Mouse (Mus musculus): Measurements from ENCODE around the gene Prkce. TPM values are rescaled to one million over a fixed set of nuclear protein-coding genes. Genes with fewer than 3 reads are reported as not detected.

Gene Prkce
- polyA plus RNA-seq, 1 experiment from 2014 or later: 5.3 TPM

DNA sequence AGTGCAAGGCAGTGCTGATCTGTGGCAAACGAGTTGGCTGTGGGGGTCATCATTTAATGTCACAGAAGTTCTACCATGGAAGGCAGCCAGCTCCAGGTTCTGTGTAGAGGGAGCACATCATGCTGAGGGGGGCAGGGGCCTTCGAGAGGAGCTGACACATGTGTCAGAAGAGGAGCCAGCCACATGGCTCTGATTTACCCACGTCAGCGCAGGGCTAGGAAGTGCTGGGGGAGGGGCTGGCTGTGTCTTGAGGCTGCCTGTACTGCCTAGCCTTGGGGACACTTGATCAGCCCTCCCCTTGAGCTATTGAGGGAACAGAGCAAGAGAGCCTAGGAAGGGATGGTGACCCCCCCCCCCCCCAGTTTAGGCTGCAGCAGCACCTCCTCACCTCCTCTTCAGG is 103.7 kb downstream of the Prkce start:
- no peak overlapping the region for H3K4me2 ChIP-seq (replicated peaks)
- H3K27ac ChIP-seq (replicated peaks): no peak overlapping the region
- no peak overlapping the region for H3K9ac ChIP-seq (replicated peaks)
- H3K36me3 ChIP-seq: no peaks in the 10 kb centered on the region
- no peaks in the 10 kb centered on the region for H3K27me3 ChIP-seq
- WGBS: 54% methylated on average over 4 of the region's 4 CpGs
- no peak for ATAC-seq (ENCODE audit: low FRiP score, low read depth)
- no peak overlapping the region for H3K4me3 ChIP-seq
- no peaks in the 10 kb centered on the region for H3K9me3 ChIP-seq
- no peaks in the 10 kb centered on the region; the same call in 1 of the 2 replicates for H3K4me1 ChIP-seq

DNA sequence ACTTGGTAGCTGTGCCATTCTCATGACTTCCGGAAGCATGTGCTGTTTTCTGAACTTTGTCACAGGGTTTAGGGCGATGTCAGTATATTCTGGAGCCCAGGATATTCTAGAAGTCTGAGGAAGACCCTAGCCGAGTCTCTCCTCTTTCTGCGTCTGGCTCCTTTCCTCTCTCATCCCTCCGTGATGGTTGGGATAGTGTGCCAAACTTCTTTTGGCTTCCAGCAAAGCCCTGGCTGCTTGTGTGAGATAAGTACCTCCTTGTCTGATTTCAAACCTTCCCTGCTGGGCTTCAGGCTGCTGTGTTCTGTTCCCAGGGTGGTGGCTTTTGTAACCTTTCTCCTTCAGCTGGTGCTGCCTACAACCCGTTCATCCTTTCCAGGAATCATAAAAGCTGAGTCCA is 105.4 kb downstream of the Prkce start:
- no peak for ATAC-seq (ENCODE audit: low FRiP score, low read depth)
- H3K4me2 ChIP-seq (replicated peaks): no peak overlapping the region
- H3K36me3 ChIP-seq: no peaks in the 10 kb centered on the region
- H3K4me1 ChIP-seq: no peaks in the 10 kb centered on the region; the same call in 1 of the 2 replicates
- H3K9ac ChIP-seq (replicated peaks): no peak overlapping the region
- no peak overlapping the region for H3K27ac ChIP-seq (replicated peaks)
- H3K27me3 ChIP-seq: no peaks in the 10 kb centered on the region
- WGBS: 73% methylated on average over 6 of the region's 6 CpGs
- no peak overlapping the region for H3K4me3 ChIP-seq
- H3K9me3 ChIP-seq: no peaks in the 10 kb centered on the region

DNA sequence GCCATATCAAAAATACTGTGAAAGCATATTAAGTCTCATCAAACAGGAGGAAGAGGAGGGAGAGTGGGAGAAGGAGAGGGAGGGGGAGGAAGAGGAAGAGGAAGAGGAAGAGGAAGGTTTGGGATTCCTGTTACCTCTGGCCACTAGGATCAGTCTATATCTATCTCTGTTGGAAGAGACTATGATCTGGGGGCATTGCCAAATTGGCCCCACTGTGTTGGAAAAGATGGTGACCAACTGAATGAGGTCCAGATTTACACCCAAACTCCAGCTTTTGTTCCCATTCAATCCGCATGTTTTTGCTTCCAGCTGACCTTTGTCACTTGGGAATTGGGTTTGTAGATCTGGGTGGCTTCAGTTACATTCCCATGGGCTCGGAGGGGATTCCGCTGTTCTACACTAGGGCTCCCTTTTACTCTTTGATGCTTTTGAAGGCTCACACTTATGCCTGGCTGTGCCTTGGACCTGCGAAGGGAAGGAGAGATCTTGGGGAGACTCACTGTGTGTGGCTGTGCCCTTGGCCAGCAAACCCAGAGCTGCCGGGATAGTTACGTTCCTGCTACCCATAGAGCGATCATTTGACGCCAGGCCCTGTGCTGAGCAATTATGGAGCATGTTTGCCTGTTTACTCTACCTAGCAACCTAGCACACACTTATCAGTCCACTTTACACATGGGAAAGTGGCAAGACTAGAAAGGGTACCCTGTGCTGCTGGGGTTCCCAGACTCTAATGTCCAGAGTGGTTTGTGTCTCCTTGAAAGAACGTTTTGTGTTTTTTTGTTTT is 106.2 kb downstream of the Prkce start:
- H3K4me2 ChIP-seq (replicated peaks): no peak overlapping the region
- H3K4me1 ChIP-seq: no peaks in the 10 kb centered on the region; the same call in 1 of the 2 replicates
- ATAC-seq (ENCODE audit: low FRiP score, low read depth): no peak
- no peak overlapping the region for H3K4me3 ChIP-seq
- no peak overlapping the region for H3K27ac ChIP-seq (replicated peaks)
- 79% methylated on average over 9 of the region's 9 CpGs for WGBS
- H3K27me3 ChIP-seq: no peaks in the 10 kb centered on the region
- H3K36me3 ChIP-seq: no peaks in the 10 kb centered on the region
- no peaks in the 10 kb centered on the region for H3K9me3 ChIP-seq
- no peak overlapping the region for H3K9ac ChIP-seq (replicated peaks)

DNA sequence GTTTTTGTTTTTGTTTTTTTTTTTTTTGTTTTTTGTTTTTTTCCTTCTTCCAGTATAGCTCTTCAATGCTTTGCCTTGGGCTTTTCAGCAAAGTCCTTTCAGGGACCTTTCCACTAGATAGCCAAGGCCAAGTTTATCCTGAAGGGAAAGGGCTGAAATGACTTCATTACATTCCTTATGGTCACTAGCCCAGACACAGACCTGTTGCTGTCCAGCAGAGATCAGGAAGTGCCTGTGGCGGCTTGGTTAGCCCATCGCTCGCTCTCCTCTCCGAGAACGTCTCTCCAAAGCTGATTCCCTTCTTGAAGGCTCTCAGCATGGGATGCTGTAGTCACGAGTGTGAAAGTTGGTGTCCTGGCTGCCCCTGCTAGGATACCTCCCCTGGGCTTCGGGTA is 106.8 kb downstream of the Prkce start:
- no peaks in the 10 kb centered on the region for H3K9me3 ChIP-seq
- H3K27me3 ChIP-seq: no peaks in the 10 kb centered on the region
- ATAC-seq (ENCODE audit: low FRiP score, low read depth): no peak
- 71% methylated on average over 7 of the region's 7 CpGs for WGBS
- no peak overlapping the region for H3K9ac ChIP-seq (replicated peaks)
- H3K4me2 ChIP-seq (replicated peaks): no peak overlapping the region
- no peaks in the 10 kb centered on the region; the same call in 1 of the 2 replicates for H3K4me1 ChIP-seq
- no peak overlapping the region for H3K27ac ChIP-seq (replicated peaks)
- H3K36me3 ChIP-seq: no peaks in the 10 kb centered on the region
- H3K4me3 ChIP-seq: no peak overlapping the region

DNA sequence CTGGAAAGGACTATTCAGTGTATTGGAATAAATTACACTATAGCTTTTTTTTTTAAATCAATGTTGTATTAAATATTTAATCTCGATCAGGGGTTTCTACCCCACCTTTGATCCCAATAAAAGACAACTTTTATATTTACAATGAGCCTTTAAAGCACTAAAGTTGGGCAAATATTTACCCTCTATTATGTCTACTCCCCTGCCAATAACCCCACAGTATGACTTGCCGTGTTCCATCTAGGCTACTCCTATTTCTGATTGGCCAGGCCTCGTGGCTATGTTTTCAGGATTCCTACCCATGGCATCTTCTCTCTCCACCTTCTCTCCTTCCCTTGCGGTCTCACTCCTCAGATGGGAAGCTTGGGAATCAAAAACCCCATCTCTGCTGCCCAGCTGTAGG is 108.8 kb downstream of the Prkce start:
- no peaks in the 10 kb centered on the region for H3K36me3 ChIP-seq
- 84% methylated on average over 4 of the region's 4 CpGs for WGBS
- no peaks in the 10 kb centered on the region for H3K27me3 ChIP-seq
- H3K4me3 ChIP-seq: no peak overlapping the region
- ATAC-seq (ENCODE audit: low FRiP score, low read depth): no peak
- H3K4me1 ChIP-seq: peaks cover 3% of the 10 kb centered on the region; the same call in 1 of the 2 replicates
- no peaks in the 10 kb centered on the region for H3K9me3 ChIP-seq
- H3K4me2 ChIP-seq (replicated peaks): no peak overlapping the region
- no peak overlapping the region for H3K27ac ChIP-seq (replicated peaks)
- no peak overlapping the region for H3K9ac ChIP-seq (replicated peaks)

DNA sequence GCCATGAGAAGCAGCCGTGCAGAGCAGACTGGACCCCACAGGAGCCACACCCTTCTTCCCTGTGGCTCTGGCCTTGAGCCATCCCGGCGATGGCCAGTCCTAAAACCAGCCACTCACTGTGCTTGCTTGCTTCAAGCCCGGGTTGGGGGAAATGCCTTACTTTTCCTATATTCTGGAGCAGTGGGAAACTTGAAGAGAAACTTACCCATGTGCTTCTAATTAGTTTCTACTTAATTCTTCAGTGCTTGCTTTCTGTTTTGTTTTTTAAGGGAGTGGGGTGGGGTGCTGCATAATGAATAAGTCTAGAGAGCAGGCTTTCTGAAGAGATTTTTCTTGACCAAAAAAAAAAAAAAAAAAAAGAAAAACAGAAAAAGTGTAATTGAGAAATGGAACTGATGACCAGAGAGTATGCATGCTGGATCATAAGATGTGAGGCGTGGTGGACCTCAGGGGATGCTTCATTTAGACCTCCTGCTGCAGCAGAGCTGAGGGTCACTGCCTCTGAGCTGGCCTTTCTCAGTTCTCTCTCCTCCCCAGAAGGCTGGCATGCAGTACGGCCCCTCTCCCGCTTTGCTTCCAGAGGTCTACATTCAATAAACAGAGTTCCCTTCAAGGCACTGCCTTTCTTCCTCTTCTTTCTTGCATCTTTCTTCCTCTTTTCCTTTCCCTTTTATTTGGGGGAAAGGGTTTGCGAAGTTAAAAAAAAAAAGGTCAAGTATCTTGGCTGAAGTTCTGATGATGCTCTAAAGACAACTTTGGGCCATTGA is 109.6 kb downstream of the Prkce start:
- Histone ChIP-seq H3K4me2 (replicated peaks) (no peak overlapping the region), H3K4me1 (peaks cover 3% of the 10 kb centered on the region; the same call in 1 of the 2 replicates), H3K9ac (replicated peaks) (no peak overlapping the region), H3K4me3 (no peak overlapping the region), H3K9me3 (no peaks in the 10 kb centered on the region), H3K36me3 (no peaks in the 10 kb centered on the region), H3K27ac (replicated peaks) (no peak overlapping the region), H3K27me3 (no peaks in the 10 kb centered on the region)
- no peak for ATAC-seq (ENCODE audit: low FRiP score, low read depth)
- 75% methylated on average over 8 of the region's 8 CpGs for WGBS

DNA sequence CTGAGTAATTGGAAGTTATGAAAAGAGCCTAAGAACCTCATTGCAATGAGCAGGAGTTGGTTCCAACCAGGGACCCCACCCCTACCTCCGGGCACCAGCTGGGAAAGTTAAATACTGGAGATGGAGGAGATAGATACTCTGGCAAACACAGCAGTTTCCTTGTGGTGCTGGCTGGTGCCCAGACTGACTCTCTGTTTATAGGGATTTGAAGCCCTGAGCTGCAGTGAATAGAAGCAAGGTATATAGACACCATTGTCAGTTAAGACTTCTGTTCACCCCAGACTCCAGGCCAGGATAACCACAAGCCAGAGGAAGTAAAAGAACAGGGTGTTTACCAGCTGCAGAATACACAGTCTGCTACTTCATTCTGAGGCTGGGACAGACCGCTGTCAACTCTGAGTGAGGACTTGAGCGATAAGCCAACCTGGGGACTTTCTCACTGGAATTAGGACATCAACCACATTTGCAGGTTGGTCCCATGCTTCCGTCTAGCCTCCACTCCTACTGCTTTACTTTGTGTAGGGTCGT is 110.5 kb downstream of the Prkce start:
- Histone ChIP-seq H3K4me1 (peaks cover 3% of the 10 kb centered on the region; the same call in 1 of the 2 replicates), H3K27ac (replicated peaks) (no peak overlapping the region), H3K4me3 (no peak overlapping the region), H3K9ac (replicated peaks) (no peak overlapping the region), H3K9me3 (no peaks in the 10 kb centered on the region), H3K27me3 (no peaks in the 10 kb centered on the region), H3K36me3 (no peaks in the 10 kb centered on the region), H3K4me2 (replicated peaks) (no peak overlapping the region)
- WGBS: 87% methylated on average over 5 of the region's 5 CpGs
- no peak for ATAC-seq (ENCODE audit: low FRiP score, low read depth)

DNA sequence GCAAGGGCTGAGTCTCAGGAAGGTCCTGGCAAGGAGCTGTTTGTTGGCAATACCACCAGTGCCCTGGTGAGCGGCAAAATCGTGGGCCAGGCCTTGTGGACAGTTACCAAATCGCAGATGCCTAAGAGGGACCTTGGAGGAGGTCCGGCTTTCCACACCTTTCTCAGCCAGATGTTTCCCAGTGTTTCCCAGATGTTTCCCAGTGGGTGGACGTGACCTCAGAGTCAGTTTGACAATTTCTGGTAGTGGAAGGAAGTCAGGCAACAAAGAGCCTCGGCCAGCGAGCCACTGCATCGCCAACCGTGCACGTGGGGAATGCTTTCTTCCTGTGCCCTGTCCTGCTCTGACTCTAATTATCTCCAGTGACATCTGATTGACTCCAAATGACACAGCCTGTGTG is 112.2 kb downstream of the Prkce start:
- no peak overlapping the region for H3K9ac ChIP-seq (replicated peaks)
- H3K4me3 ChIP-seq: no peak overlapping the region
- ATAC-seq (ENCODE audit: low FRiP score, low read depth): no peak
- H3K36me3 ChIP-seq: no peaks in the 10 kb centered on the region
- 75% methylated on average over 10 of the region's 10 CpGs for WGBS
- peaks cover 6% of the 10 kb centered on the region; the same call in 1 of the 2 replicates for H3K4me1 ChIP-seq
- no peaks in the 10 kb centered on the region for H3K27me3 ChIP-seq
- no peak overlapping the region for H3K27ac ChIP-seq (replicated peaks)
- H3K4me2 ChIP-seq (replicated peaks): no peak overlapping the region
- no peaks in the 10 kb centered on the region for H3K9me3 ChIP-seq

DNA sequence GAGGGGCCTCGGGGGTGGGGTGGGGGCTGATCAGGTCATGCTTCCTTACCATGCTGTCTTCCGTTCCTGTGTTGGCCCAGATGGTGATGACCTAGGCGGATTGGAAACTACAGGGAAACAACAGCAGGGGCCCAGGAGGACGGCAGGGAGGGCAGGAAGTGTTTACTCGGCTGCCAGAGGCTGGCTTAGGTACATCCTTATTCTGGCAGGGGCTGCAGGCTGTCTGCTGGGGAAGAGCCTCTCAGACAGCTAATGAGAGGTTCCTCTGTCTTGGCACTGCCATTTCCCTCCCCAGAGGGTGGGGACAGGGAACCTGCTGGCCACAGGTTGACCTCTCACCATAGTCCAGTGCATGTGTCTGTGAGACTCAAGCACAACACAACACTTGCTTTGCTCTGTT is 116.2 kb downstream of the Prkce start:
- no peak overlapping the region for H3K4me3 ChIP-seq
- no peak overlapping the region for H3K27ac ChIP-seq (replicated peaks)
- ATAC-seq (ENCODE audit: low FRiP score, low read depth): no peak
- 48% methylated on average over 5 of the region's 5 CpGs for WGBS
- peaks cover 6% of the 10 kb centered on the region; the same call in 1 of the 2 replicates for H3K4me1 ChIP-seq
- no peaks in the 10 kb centered on the region for H3K36me3 ChIP-seq
- no peaks in the 10 kb centered on the region for H3K27me3 ChIP-seq
- no peak overlapping the region for H3K9ac ChIP-seq (replicated peaks)
- H3K4me2 ChIP-seq (replicated peaks): no peak overlapping the region
- no peaks in the 10 kb centered on the region for H3K9me3 ChIP-seq

DNA sequence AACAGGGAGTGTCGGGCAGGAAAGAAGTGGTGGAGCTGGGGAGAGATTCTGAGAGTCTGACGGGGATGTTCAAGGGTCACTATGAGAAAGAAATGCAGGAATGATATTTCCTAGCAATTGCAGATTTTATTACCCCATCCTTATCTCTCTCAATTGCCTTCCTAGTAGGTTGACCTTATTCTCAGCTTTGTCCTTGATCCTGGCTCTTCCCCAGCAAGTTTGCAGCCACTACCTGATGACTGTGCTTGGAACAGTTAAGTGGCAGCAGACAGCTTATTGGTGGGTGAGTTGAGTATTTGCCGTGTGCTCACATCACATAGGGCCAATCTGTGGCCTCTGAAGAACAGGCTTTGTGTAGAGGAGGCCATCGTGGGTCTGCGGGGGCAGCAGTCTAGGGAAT is 117.5 kb downstream of the Prkce start:
- ATAC-seq (ENCODE audit: low FRiP score, low read depth): no peak
- no peak overlapping the region for H3K4me3 ChIP-seq
- no peaks in the 10 kb centered on the region for H3K36me3 ChIP-seq
- H3K4me1 ChIP-seq: 0 out of 2 replicates have a peak, but pooled peaks cover 3% of the 10 kb centered on the region
- no peak overlapping the region for H3K4me2 ChIP-seq (replicated peaks)
- no peak overlapping the region for H3K9ac ChIP-seq (replicated peaks)
- H3K27ac ChIP-seq (replicated peaks): no peak overlapping the region
- no peaks in the 10 kb centered on the region for H3K9me3 ChIP-seq
- WGBS: 85% methylated on average over 5 of the region's 5 CpGs
- no peaks in the 10 kb centered on the region for H3K27me3 ChIP-seq

DNA sequence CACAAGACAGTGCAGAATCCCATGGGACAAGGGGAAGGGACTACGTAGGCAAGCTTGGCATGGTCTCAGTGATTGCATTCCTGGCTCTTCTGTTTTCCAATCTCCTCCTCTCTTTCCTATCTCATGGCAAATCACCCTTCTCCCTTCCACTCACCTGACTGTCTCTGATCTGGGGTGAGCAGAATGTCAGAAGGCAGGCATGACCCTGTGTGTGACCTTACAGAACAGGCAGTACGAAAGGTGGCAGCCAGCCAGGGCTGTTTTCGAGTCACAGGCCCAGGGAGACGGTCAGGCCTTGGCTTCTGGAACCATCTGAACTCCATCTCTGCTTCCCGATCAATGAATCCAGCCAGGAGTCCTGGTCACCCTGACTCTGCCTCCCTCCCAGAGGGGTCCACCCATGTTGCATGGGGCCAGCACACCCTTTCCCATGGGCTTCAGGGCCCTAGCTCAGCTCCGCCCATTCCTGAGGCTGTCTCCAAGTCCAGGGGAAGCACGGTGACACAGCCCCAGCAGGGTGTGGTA is 119.2 kb downstream of the Prkce start:
- H3K9me3 ChIP-seq: no peaks in the 10 kb centered on the region
- ATAC-seq (ENCODE audit: low FRiP score, low read depth): no peak
- H3K4me2 ChIP-seq (replicated peaks): no peak overlapping the region
- no peak overlapping the region for H3K27ac ChIP-seq (replicated peaks)
- no peak overlapping the region for H3K4me3 ChIP-seq
- H3K4me1 ChIP-seq: 0 out of 2 replicates have a peak, but pooled peaks cover 3% of the 10 kb centered on the region
- no peaks in the 10 kb centered on the region for H3K27me3 ChIP-seq
- 87% methylated on average over 7 of the region's 7 CpGs for WGBS
- H3K9ac ChIP-seq (replicated peaks): no peak overlapping the region
- H3K36me3 ChIP-seq: no peaks in the 10 kb centered on the region

DNA sequence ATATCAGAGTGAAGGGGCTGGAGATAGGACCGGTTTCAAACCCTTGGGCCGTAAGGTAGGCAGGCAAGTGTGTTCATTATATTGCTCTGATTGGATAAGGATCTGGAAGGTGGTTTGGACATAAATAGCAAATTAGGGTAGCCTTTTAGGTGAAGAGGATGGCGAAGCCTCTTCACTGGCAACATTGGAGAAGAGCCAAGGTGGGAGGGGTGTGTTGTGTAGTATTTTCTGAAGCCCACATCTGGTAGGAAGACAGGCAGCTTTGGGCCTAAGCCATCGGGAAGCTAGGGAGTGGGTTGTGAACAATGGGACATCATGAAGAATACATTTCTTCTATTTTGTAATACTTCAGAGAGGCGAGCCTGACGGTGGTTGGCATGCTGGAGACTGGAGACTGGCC is 125.1 kb downstream of the Prkce start:
- H3K27ac ChIP-seq (replicated peaks): no peak overlapping the region
- H3K4me2 ChIP-seq (replicated peaks): no peak overlapping the region
- no peaks in the 10 kb centered on the region for H3K9me3 ChIP-seq
- H3K27me3 ChIP-seq: no peaks in the 10 kb centered on the region
- 0 out of 2 replicates have a peak, but pooled peaks cover 4% of the 10 kb centered on the region for H3K4me1 ChIP-seq
- H3K4me3 ChIP-seq: no peak overlapping the region
- 90% methylated on average over 6 of the region's 6 CpGs for WGBS
- ATAC-seq (ENCODE audit: low FRiP score, low read depth): no peak
- no peak overlapping the region for H3K9ac ChIP-seq (replicated peaks)
- H3K36me3 ChIP-seq: no peaks in the 10 kb centered on the region

All from midbrain, embryonic 12.5 days (tissue).